Mouse (Mus musculus) midbrain, embryonic 15.5 days (tissue): ENCODE data around the gene Nvl. TPM values are rescaled to one million over a fixed set of nuclear protein-coding genes. Genes with fewer than 3 reads are reported as not detected.

Experiments
- ATAC-seq: fragments of 200-750 bp; cut with Nextera tagmentation; replicated peaks from 2 replicates; pipeline ENCODE4 v1.8.0; 2017; ENCODE audit warnings: moderate TSS enrichment
- H3K27ac ChIP-seq: fragments of 300-500 bp; sonication (generic); 2 replicates; pipeline ENCODE4 v1.5.1; 2015; ENCODE audit warnings: mild to moderate bottlenecking, inconsistent platforms
- H3K27me3 ChIP-seq: fragments of 300-500 bp; sonication (generic); replicated peaks from 2 replicates; pipeline ENCODE4 v1.6.1; 2015; ENCODE audit warnings: inconsistent platforms
- H3K36me3 ChIP-seq: fragments of 300-500 bp; sonication (generic); replicated peaks from 2 replicates; pipeline ENCODE4 v1.6.1; 2015; ENCODE audit warnings: inconsistent platforms
- H3K4me1 ChIP-seq: fragments of 300-500 bp; sonication (generic); 2 replicates; pipeline ENCODE4 v1.6.1; 2015; ENCODE audit warnings: inconsistent platforms
- H3K4me2 ChIP-seq: fragments of 300-500 bp; sonication (generic); 2 replicates; pipeline ENCODE4 v1.6.1; 2015; ENCODE audit warnings: inconsistent platforms, mild to moderate bottlenecking, moderate library complexity
- H3K4me3 ChIP-seq: fragments of 300-500 bp; sonication (generic); 2 replicates; pipeline ENCODE4 v1.5.1; 2015; ENCODE audit warnings: mild to moderate bottlenecking, inconsistent platforms
- H3K9ac ChIP-seq: fragments of 300-500 bp; sonication (generic); 2 replicates; pipeline ENCODE4 v1.6.1; 2015; ENCODE audit warnings: mild to moderate bottlenecking, inconsistent platforms
- H3K9me3 ChIP-seq: fragments of 300-500 bp; sonication (generic); 2 replicates; pipeline ENCODE4 v1.6.1; 2016; ENCODE audit warnings: inconsistent platforms
- WGBS: fragments of 180-500 bp; shearing (Covaris S2); methylation state at CpG from one replicate; pipeline ENCODE4 v1.1.7; 2015; ENCODE audit warnings: mixed read lengths; 5-methylcytosine and 5-hydroxymethylcytosine counted together
- polyA plus RNA-seq: library from polyadenylated mRNA; unstranded; fragments of >200 nt; fragmentation: Nextera tagmentation; extraction: Ambion mirVana; gene quantifications from 2 replicates; pipeline ENCODE4 v1.2.1, GENCODE M21; 2015

Nvl gene
- polyA plus RNA-seq, 1 experiment from 2014 or later = 47.1 TPM

- WGBS = 1% methylated on average over 12 of the region's 12 CpGs
- peak overlapping the region; percentile 59 for H3K4me2 ChIP-seq
- peak; percentile 59 for ATAC-seq
- H3K27ac ChIP-seq = peak overlapping the region; percentile 81
- H3K9me3 ChIP-seq = no peaks in the 10 kb centered on the region
- no peaks in the 10 kb centered on the region for H3K27me3 ChIP-seq
- H3K9ac ChIP-seq = peak overlapping the region; percentile 82
- peaks cover 19% of the 10 kb centered on the region for H3K4me1 ChIP-seq
- H3K36me3 ChIP-seq = peaks cover 3% of the 10 kb centered on the region; the same call in 1 of the 2 replicates
- peak overlapping the region; percentile 88 for H3K4me3 ChIP-seq
Observed at GRCm38 (mm10) chr1:181143609-181143949, 425 bp downstream of the Nvl start.

GRCm38 (mm10) chr1:181138730-181139129 lies 5.3 kb downstream of the Nvl start:
- Histone ChIP-seq H3K27ac (no peak overlapping the region), H3K4me3 (no peak overlapping the region), H3K4me2 (no peak overlapping the region), H3K27me3 (no peaks in the 10 kb centered on the region), H3K4me1 (peaks cover 8% of the 10 kb centered on the region), H3K9me3 (no peaks in the 10 kb centered on the region), H3K9ac (no peak overlapping the region), H3K36me3 (peaks cover 25% of the 10 kb centered on the region)
- no peak for ATAC-seq
- WGBS = 94% methylated on average over 7 of the region's 7 CpGs

DNA sequence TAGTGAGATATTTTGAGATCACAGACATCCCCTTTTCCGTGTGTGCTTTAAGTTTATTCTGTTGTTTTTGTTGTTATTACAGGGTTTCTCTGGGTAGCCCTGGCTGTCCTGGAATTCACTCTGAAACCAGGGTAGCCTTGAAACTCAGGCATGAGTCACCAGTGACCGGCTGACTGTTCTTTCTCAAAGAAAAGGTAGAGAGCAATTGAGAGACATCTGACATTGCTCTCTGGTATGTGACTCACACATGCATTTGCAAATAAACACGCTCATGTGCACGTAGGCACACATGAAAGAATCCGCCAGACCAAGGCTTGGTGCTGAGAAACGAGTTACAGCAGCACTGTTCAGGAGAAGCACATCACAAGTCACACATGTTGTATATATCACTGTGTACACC lies 12.1 kb downstream of the Nvl start:
- Histone ChIP-seq H3K4me2 (no peak overlapping the region), H3K9me3 (no peaks in the 10 kb centered on the region), H3K36me3 (peaks cover 68% of the 10 kb centered on the region), H3K27me3 (no peaks in the 10 kb centered on the region), H3K4me3 (no peak overlapping the region), H3K27ac (no peak overlapping the region), H3K9ac (no peak overlapping the region), H3K4me1 (no peaks in the 10 kb centered on the region)
- 91% methylated on average over 6 of the region's 6 CpGs for WGBS
- no peak for ATAC-seq

DNA sequence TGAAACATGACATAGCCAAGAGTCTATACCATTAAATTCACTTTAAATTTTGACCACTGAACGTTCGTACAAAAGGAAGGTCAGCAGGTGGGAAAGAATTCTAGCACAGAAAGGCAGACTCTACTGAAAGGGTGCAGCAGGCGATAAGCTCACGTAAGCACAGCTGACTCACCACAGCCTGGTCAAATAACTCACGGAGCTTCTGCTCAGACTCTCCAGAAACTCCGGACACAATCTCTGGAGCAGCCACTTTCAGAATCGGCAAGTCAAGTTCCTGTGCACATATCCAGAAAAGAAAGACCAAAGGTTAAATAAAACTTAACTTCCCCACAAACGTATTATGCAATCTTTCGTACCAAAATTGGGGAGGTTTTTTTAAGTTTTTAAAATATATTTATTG lies 17.2 kb downstream of the Nvl start:
- WGBS = 95% methylated on average over 9 of the region's 9 CpGs
- H3K36me3 ChIP-seq = peaks cover 57% of the 10 kb centered on the region
- H3K4me2 ChIP-seq = no peak overlapping the region

GRCm38 (mm10) chr1:181125916-181126315 lies 18.1 kb downstream of the Nvl start:
- 97% methylated on average over 3 of the region's 3 CpGs for WGBS
- H3K4me2 ChIP-seq = no peak overlapping the region
- no peak for ATAC-seq

More for the DNA sequence above, 17.2 kb downstream of the Nvl start:
- Histone ChIP-seq H3K4me3 (no peak overlapping the region), H3K27me3 (no peaks in the 10 kb centered on the region), H3K9ac (no peak overlapping the region), H3K27ac (no peak overlapping the region), H3K4me1 (no peaks in the 10 kb centered on the region), H3K9me3 (no peaks in the 10 kb centered on the region)
- no peak for ATAC-seq

GRCm38 (mm10) chr1:181124145-181124544 lies 19.9 kb downstream of the Nvl start:
- no peak for ATAC-seq
- Histone ChIP-seq H3K4me3 (no peak overlapping the region), H3K27me3 (no peaks in the 10 kb centered on the region), H3K27ac (no peak overlapping the region), H3K4me1 (no peaks in the 10 kb centered on the region), H3K4me2 (no peak overlapping the region), H3K9me3 (no peaks in the 10 kb centered on the region), H3K9ac (no peak overlapping the region), H3K36me3 (peaks cover 43% of the 10 kb centered on the region)
- 94% methylated on average over 2 of the region's 2 CpGs for WGBS

More at GRCm38 (mm10) chr1:181125916-181126315, 18.1 kb downstream of the Nvl start:
- Histone ChIP-seq H3K9me3 (no peaks in the 10 kb centered on the region), H3K36me3 (peaks cover 53% of the 10 kb centered on the region), H3K27me3 (no peaks in the 10 kb centered on the region), H3K4me3 (no peak overlapping the region), H3K4me1 (no peaks in the 10 kb centered on the region), H3K9ac (no peak overlapping the region), H3K27ac (no peak overlapping the region)

- no peak overlapping the region for H3K4me2 ChIP-seq
- WGBS = 97% methylated on average over 4 of the region's 4 CpGs
- no peaks in the 10 kb centered on the region for H3K27me3 ChIP-seq
- no peak overlapping the region for H3K4me3 ChIP-seq
- no peak overlapping the region for H3K27ac ChIP-seq
- no peak for ATAC-seq
- no peaks in the 10 kb centered on the region for H3K4me1 ChIP-seq
- no peaks in the 10 kb centered on the region for H3K9me3 ChIP-seq
- peaks cover 43% of the 10 kb centered on the region for H3K36me3 ChIP-seq
- H3K9ac ChIP-seq = no peak overlapping the region
Observed at GRCm38 (mm10) chr1:181117112-181117511, 26.9 kb downstream of the Nvl start.

GRCm38 (mm10) chr1:181090048-181090447 lies 54.0 kb downstream of the Nvl start:
- Histone ChIP-seq H3K36me3 (peaks cover 27% of the 10 kb centered on the region), H3K9ac (no peak overlapping the region), H3K27ac (no peak overlapping the region), H3K27me3 (no peaks in the 10 kb centered on the region), H3K4me1 (no peaks in the 10 kb centered on the region), H3K4me2 (no peak overlapping the region), H3K4me3 (no peak overlapping the region), H3K9me3 (no peaks in the 10 kb centered on the region)
- ATAC-seq = no peak
- WGBS = 85% methylated on average over 12 of the region's 12 CpGs

GRCm38 (mm10) chr1:181084021-181084420 lies 60.0 kb downstream of the Nvl start:
- H3K4me1 ChIP-seq = no peaks in the 10 kb centered on the region
- H3K27me3 ChIP-seq = no peaks in the 10 kb centered on the region
- H3K4me2 ChIP-seq = no peak overlapping the region
- H3K27ac ChIP-seq = no peak overlapping the region
- WGBS = 52% methylated on average over 2 of the region's 2 CpGs
- H3K4me3 ChIP-seq = no peak overlapping the region
- no peaks in the 10 kb centered on the region for H3K36me3 ChIP-seq
- ATAC-seq = no peak
- no peaks in the 10 kb centered on the region for H3K9me3 ChIP-seq
- no peak overlapping the region for H3K9ac ChIP-seq

- WGBS = 39% methylated on average over 5 of the region's 5 CpGs
- Histone ChIP-seq H3K9me3 (no peaks in the 10 kb centered on the region), H3K36me3 (no peaks in the 10 kb centered on the region), H3K27me3 (no peaks in the 10 kb centered on the region), H3K4me1 (no peaks in the 10 kb centered on the region), H3K4me2 (no peak overlapping the region), H3K27ac (no peak overlapping the region), H3K9ac (no peak overlapping the region), H3K4me3 (no peak overlapping the region)
- no peak for ATAC-seq
Observed at GRCm38 (mm10) chr1:181073075-181073474, 70.9 kb downstream of the Nvl start.

DNA sequence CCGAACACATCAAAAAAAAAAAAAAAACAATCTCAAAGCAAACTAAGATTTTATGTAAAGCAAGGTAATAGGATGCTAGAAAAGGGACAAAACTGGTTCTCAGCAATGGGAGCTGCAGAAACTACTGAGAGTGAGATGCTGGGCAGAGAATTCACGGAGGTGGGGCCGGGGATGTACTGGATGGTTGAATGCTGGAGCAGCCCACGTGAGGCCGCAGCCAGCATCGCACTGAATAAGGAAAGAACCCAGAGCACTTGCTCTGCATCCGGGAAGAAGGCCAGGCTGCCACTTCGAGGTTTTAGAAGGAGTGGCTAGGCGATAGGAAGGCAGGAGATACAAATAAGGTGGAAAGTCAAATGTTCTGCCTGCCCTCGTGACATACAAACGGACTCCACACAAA lies 74.3 kb downstream of the Nvl start:
- Histone ChIP-seq H3K4me2 (no peak overlapping the region), H3K4me3 (no peak overlapping the region), H3K4me1 (no peaks in the 10 kb centered on the region), H3K36me3 (no peaks in the 10 kb centered on the region), H3K27me3 (no peaks in the 10 kb centered on the region), H3K9ac (no peak overlapping the region), H3K27ac (no peak overlapping the region), H3K9me3 (no peaks in the 10 kb centered on the region)
- ATAC-seq = no peak
- WGBS = 74% methylated on average over 11 of the region's 11 CpGs

DNA sequence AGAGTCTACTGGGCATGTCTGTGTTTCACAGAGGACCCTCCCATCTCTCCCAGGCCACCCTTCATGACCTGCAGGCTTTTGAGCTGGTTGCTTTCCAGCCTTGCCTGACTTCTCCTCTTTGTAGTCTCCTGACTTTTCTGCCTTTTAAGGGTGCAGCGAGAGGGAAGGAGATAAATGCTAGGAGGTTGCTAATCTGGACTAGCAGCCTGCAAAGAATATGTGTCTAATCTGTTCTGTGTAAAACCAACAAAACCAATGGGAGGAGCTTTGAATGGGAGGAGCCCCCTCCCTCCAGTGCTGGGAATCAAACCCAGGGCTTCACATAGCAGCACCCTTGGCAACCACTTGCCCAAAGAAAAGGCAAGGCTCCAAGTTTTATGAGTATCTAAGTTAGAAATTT lies 75.7 kb downstream of the Nvl start:
- Histone ChIP-seq H3K9ac (no peak overlapping the region), H3K9me3 (no peaks in the 10 kb centered on the region), H3K4me2 (no peak overlapping the region), H3K27ac (no peak overlapping the region), H3K4me1 (no peaks in the 10 kb centered on the region), H3K4me3 (no peak overlapping the region), H3K27me3 (no peaks in the 10 kb centered on the region), H3K36me3 (no peaks in the 10 kb centered on the region)
- ATAC-seq = no peak
- WGBS = 67% methylated on average over 1 of the region's 1 CpGs

- WGBS = 84% methylated on average over 6 of the region's 6 CpGs
- Histone ChIP-seq H3K4me2 (no peak overlapping the region), H3K4me3 (no peak overlapping the region), H3K9ac (no peak overlapping the region), H3K27ac (no peak overlapping the region), H3K4me1 (no peaks in the 10 kb centered on the region), H3K36me3 (no peaks in the 10 kb centered on the region), H3K9me3 (no peaks in the 10 kb centered on the region), H3K27me3 (no peaks in the 10 kb centered on the region)
- no peak for ATAC-seq
Observed at GRCm38 (mm10) chr1:181064648-181065047, 79.4 kb downstream of the Nvl start.

DNA sequence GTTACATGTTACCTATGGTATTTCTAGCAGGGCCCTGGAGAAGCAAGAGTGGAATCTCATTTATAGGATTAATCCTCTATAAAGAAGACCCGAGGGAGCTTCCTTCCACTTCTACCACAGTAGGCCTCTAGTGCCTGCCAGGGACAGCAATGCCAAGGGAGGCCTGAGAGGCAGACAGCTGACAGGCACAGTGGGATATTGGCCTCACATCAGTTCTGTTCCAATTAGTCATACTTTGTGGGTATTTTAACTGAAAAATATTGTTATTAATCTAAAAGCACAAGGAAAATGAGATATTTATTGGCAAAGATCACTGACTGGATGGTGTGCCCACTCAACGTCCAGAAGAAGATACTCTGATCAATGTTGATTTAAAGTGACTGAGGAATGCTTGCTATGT lies 80.0 kb downstream of the Nvl start:
- Histone ChIP-seq H3K9ac (no peak overlapping the region), H3K9me3 (no peaks in the 10 kb centered on the region), H3K27me3 (no peaks in the 10 kb centered on the region), H3K4me2 (no peak overlapping the region), H3K4me3 (no peak overlapping the region), H3K27ac (no peak overlapping the region), H3K36me3 (no peaks in the 10 kb centered on the region), H3K4me1 (no peaks in the 10 kb centered on the region)
- ATAC-seq = no peak
- WGBS = 57% methylated on average over 2 of the region's 2 CpGs
